Mouse (Mus musculus) adrenal gland, postnatal 14 days (tissue): ENCODE measurements around the gene Exoc6b. TPM values are rescaled to one million over a fixed set of nuclear protein-coding genes. Genes with fewer than 3 reads are reported as not detected.
"Not testable (repeated sequence)": the region's sequence is repeated elsewhere in the genome, so short reads cannot be mapped to it uniquely, and the experiment has no call there.

Source experiments
- DNase-seq: peaks from one replicate; pipeline ENCODE4 v3.0.0; 2021; ENCODE audit warnings: mixed read lengths
- total RNA-seq: library from RNA; stranded (reverse); gene quantifications from 2 replicates; pipeline ENCODE4 v1.2.3, GENCODE M21; 2021

The Exoc6b gene
- total RNA-seq, 1 experiment from 2014 or later, result 31.3 TPM

- DNase-seq, result peak; percentile 49
Measured at GRCm38 (mm10) chr6:84630276-84630675, 439.0 kb downstream of the Exoc6b start.

DNA sequence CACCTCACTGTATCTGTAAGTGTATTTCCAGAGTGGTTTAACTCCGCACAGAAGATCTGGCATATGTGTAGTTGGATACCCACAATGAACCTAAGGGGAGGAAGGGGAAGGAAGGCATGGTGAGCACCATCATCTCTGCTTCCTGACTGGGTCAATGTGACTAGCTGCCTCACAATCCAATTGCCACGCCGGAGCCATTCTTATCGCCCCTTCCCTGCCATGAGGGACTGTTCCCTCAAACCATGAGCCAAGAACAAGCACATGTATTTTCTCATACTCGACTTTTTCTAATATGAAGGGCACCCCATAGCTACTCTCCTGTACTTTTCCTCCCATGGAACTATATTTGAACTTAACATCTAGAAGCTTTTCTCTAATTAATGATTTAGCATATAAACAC is 440.5 kb downstream of the Exoc6b start:
- no peak for DNase-seq

DNA sequence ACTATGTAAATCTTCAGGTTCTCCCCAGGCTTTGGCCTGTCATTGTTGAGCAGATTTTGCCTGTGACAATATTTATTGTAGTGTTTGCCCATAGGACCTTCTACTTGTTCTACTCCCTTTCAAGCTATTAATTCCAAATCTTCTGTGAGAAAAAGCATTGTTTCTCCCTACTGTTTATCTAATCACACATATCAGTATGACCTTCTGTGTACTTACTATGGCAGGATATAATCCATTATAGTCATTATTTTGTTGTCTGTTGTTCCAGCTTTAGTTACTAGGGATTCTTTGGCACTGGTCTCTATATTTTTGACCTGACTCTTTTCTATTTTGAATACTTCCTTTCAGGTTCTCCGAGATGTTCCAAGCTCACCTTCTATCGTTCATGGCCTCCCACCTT is 442.9 kb downstream of the Exoc6b start:
- no peak for DNase-seq

- no peak for DNase-seq
Measured at GRCm38 (mm10) chr6:84619166-84619565, 450.1 kb downstream of the Exoc6b start.

DNA sequence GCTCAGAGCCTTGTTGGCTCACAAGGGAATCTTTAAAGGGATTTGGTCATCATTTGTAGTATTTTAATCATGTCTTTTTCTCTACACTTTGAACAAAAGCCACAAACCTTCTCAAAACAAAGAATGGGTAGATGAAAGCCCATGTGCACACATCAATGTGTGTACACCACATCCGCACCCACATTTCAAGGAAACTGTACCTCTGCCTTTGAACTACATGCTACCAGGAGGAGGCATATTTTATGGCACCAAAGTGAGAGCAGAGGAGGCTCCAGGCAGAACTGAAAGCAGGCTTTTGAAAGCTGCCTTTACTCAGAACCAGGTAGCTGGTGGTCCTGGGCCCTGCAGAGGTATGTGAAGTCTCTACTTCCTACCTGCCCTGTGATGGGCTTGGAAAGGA is 452.3 kb downstream of the Exoc6b start:
- DNase-seq, result no peak

- DNase-seq, result no peak
Measured at GRCm38 (mm10) chr6:84616586-84616985, 452.7 kb downstream of the Exoc6b start.

- no peak for DNase-seq
Measured at GRCm38 (mm10) chr6:84613561-84613960, 455.8 kb downstream of the Exoc6b start.

DNA sequence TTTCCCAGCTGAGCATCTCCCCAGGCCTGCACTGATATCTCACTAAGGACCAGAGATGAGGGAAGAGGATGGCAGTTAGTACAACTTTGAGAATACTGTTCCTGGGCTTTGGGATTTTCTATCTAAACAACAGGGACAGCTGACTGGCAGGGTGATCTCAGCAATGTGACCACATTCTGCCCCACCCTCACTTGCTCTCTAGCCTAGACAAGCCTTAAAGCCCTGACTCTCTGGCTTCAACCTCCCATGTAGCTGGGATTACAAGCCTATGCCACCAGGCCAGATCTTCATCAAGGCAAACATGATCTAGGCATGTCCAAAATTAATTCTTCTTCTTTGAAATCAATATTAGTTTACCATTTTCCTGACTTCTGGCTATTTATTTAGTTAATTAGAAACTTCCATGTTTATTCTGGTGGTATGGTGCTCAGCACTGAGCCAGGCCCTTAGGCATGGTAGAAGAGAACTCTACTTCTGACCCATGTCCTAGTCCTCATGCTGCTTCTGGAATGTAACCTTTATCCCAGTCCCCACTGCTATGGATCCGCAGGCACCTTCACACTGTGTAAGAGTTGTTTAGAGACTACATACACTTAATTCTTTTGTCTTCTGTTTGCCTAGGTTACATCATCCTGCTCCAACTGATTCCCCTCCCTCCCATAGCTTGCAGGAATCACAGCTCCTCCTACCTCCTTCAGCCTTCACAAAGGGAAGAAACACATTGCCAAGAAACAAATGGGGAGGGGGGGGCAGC is 468.0 kb downstream of the Exoc6b start:
- DNase-seq, result no peak

DNA sequence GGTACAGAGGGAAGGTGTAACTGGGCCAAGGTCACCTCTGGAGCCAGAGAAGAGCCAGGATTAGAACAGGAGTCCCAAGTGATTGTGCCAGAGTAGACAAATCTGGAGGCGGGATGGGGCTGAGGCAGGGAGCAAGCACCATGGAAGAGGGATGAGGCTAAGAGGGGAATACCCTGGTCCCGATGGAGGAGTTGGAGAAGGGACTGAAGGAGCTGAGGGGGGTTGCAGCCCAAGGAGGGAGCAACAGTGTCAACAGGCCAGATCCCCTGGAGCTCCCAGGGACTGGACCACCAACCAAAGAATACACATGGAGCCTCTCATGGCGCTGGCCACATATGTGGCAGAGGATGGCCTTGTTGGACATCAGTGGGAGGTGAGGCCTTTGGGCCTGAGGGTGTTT is 470.0 kb downstream of the Exoc6b start:
- DNase-seq, result not testable (repeated sequence)

- no peak for DNase-seq
Measured at GRCm38 (mm10) chr6:84598725-84599124, 470.6 kb downstream of the Exoc6b start.

DNA sequence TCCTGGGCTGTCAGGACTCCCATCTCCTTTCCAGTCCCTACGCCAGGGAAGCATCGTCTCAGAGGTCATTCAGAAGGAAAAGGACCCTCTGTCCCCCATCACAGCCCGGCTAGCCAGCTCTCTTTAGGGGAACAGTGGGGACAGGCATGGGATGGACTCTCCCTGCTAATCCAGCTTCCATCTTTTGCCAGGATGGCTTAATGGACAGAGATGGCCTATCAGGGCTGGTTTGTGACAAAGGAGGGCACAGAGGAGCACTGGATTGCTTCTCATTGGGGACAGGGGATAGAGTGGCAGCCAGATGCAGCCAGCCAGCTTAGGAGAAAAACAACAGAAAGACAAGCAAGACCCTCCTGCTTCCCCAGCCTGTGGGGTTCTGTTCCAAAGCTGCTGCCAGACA is 474.7 kb downstream of the Exoc6b start:
- no peak for DNase-seq

- no peak for DNase-seq
Measured at GRCm38 (mm10) chr6:84593693-84594092, 475.6 kb downstream of the Exoc6b start, which contains the start of gene Cyp26b1. Cyp26b1 (minus strand) TSS chr6:84593908.

- DNase-seq, result no peak
Measured at GRCm38 (mm10) chr6:84590961-84591745, 478.2 kb downstream of the Exoc6b start.

- DNase-seq, result peak; percentile 93
Measured at GRCm38 (mm10) chr6:84589742-84590686, 479.3 kb downstream of the Exoc6b start.

GRCm38 (mm10) chr6:84588895-84589652 is 480.2 kb downstream of the Exoc6b start:
- peak; percentile 66 for DNase-seq

DNA sequence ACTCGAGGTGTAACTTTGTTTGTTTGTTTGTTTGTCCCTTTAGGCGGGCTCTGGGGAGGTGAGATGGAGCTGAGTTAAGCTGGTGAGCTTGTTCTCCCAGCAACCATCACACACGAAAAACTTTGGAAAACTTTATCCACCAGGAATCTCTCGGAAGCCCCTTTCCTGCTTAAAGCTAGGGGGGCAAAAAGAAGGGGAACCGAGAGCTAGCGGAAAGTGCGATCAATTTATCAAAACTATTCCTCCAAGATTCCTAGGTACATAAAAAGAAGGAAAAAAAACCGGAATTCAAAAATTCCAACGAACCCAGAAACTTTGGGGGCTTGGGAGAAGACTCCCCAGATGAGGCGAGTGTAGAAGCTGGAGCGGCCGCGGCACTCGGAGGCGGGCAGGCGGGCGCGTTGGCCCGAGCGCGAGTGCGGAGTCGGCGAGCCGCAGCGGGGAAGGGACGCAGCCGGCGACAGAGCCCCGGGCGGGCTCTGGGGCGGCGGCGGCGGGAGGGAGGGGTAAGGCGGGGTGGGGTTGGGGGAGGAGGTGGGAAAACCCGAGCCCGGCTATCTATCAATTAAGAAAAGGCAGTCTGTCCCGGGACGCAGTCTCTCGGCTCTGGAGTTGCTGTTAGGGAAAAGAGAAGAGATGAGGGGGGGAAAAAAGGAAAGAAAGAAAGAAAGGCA is 481.0 kb downstream of the Exoc6b start:
- no peak for DNase-seq

DNA sequence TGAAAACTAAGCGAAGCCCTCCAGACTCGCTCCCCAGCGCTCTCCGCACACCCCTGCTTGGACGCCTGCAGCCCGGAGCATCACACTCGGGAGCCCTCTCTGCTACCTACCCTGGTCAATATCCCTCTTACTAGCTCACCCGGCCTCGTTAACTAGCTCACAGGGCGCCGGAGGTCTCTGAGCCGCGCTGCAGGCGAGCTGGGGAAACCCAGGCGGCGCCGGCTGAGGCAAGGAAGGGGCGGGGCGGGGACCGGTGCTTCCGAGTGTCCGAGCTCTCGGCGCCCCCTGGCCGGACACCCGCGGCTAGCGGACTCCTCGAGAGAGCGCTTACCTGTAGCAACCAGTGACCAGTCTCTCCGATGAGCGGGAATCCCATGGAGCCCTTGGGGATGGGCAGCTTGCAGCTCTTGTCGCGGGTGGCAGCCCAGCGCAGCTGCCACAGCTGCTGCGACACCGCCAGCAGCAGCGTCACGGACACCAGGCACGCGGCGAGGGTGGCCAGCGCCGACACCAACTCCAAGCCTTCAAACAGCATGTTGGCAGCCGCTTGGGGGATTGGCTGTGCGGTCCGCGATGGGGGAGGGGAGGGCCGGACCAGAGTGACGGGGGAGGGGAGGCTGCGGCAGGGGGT is 481.7 kb downstream of the Exoc6b start:
- DNase-seq, result peak; percentile 74

DNA sequence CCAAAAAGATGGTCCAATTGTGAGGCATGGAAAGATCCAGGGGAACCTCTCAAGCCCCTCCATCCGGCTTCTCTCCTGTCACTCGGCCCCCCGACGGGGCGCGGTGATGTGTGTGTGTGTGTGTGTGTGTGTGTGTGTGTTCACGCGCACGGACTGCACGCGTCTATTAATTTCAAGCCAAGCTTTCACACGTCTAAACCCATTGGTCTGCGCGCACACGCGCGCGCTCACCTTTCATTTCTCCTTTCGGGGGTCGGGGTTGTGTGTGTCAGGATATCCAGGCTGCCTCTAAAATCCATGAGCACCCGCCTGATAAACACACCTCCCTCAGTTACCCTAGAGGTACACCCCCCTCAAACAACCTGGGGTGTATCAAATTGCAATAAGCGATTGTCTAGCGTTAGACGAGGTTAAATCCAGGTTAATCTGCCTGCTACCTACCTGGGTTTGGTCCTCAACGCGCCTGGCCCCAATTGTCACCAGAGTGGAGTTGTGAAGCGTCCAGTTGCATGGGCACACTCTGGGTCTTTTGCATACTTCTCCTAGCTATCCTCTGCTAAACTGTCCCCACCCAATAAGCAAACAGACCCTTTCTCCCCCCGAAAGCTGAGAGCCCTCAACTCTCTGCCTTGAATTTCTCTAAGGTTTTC is 482.6 kb downstream of the Exoc6b start:
- no peak for DNase-seq

GRCm38 (mm10) chr6:84585686-84586300 is 483.5 kb downstream of the Exoc6b start:
- DNase-seq, result no peak
